Mouse (Mus musculus): ENCODE results near the gene Spata5. TPM values are rescaled to one million over a fixed set of nuclear protein-coding genes. Genes with fewer than 3 reads are reported as not detected.

Spata5 gene
- polyA plus RNA-seq, 1 experiment from 2014 or later, result 44.8 TPM

- H3K4me2 ChIP-seq, result no peak overlapping the region
- ATAC-seq (ENCODE audit: low FRiP score), result no peak
- H3K4me3 ChIP-seq (replicated peaks), result no peak overlapping the region
- no peaks in the 10 kb centered on the region for H3K9me3 ChIP-seq
- no peak overlapping the region for H3K9ac ChIP-seq
- WGBS, result 92% methylated on average over 2 of the region's 2 CpGs
- no peaks in the 10 kb centered on the region for H3K27me3 ChIP-seq
- H3K4me1 ChIP-seq, result no peaks in the 10 kb centered on the region
- no peak overlapping the region for H3K27ac ChIP-seq
- H3K36me3 ChIP-seq (replicated peaks), result no peaks in the 10 kb centered on the region
These were observed 67.9 kb downstream of the Spata5 start for GRCm38 (mm10) chr3:37487639-37488038.

- Histone ChIP-seq H3K4me2 (no peak overlapping the region), H3K27ac (no peak overlapping the region), H3K4me3 (replicated peaks) (no peak overlapping the region), H3K9ac (no peak overlapping the region), H3K4me1 (no peaks in the 10 kb centered on the region), H3K36me3 (replicated peaks) (no peaks in the 10 kb centered on the region), H3K9me3 (no peaks in the 10 kb centered on the region), H3K27me3 (no peaks in the 10 kb centered on the region)
- ATAC-seq (ENCODE audit: low FRiP score), result no peak
These were observed 68.5 kb downstream of the Spata5 start for GRCm38 (mm10) chr3:37488173-37488572.

- no peak overlapping the region for H3K9ac ChIP-seq
- 96% methylated on average over 3 of the region's 3 CpGs for WGBS
These were observed 70.3 kb downstream of the Spata5 start for GRCm38 (mm10) chr3:37490025-37490424.

GRCm38 (mm10) chr3:37500939-37501338, 81.2 kb downstream of the Spata5 start:
- no peak for ATAC-seq (ENCODE audit: low FRiP score)
- no peak overlapping the region for H3K27ac ChIP-seq
- WGBS, result 77% methylated on average over 1 of the region's 1 CpGs
- H3K9ac ChIP-seq, result no peak overlapping the region
- no peaks in the 10 kb centered on the region for H3K27me3 ChIP-seq
- H3K9me3 ChIP-seq, result no peaks in the 10 kb centered on the region
- H3K4me2 ChIP-seq, result no peak overlapping the region
- H3K4me1 ChIP-seq, result no peaks in the 10 kb centered on the region
- no peak overlapping the region for H3K4me3 ChIP-seq (replicated peaks)
- H3K36me3 ChIP-seq (replicated peaks), result no peaks in the 10 kb centered on the region

More at GRCm38 (mm10) chr3:37490025-37490424, 70.3 kb downstream of the Spata5 start:
- no peaks in the 10 kb centered on the region for H3K4me1 ChIP-seq
- H3K27ac ChIP-seq, result no peak overlapping the region
- H3K9me3 ChIP-seq, result no peaks in the 10 kb centered on the region
- no peak for ATAC-seq (ENCODE audit: low FRiP score)
- no peaks in the 10 kb centered on the region for H3K36me3 ChIP-seq (replicated peaks)
- H3K27me3 ChIP-seq, result no peaks in the 10 kb centered on the region
- no peak overlapping the region for H3K4me3 ChIP-seq (replicated peaks)
- no peak overlapping the region for H3K4me2 ChIP-seq

- Histone ChIP-seq H3K27me3 (no peaks in the 10 kb centered on the region), H3K9me3 (no peaks in the 10 kb centered on the region), H3K4me1 (no peaks in the 10 kb centered on the region), H3K4me2 (no peak overlapping the region), H3K36me3 (replicated peaks) (no peaks in the 10 kb centered on the region), H3K4me3 (replicated peaks) (no peak overlapping the region), H3K27ac (no peak overlapping the region), H3K9ac (no peak overlapping the region)
- WGBS, result 83% methylated on average over 2 of the region's 2 CpGs
- no peak for ATAC-seq (ENCODE audit: low FRiP score)
These were observed 82.9 kb downstream of the Spata5 start for GRCm38 (mm10) chr3:37502552-37502951.

- Histone ChIP-seq H3K36me3 (replicated peaks) (no peaks in the 10 kb centered on the region), H3K9me3 (no peaks in the 10 kb centered on the region), H3K27ac (no peak overlapping the region), H3K9ac (no peak overlapping the region), H3K4me3 (replicated peaks) (no peak overlapping the region), H3K27me3 (no peaks in the 10 kb centered on the region), H3K4me1 (no peaks in the 10 kb centered on the region), H3K4me2 (no peak overlapping the region)
- no peak for ATAC-seq (ENCODE audit: low FRiP score)
These were observed 84.2 kb downstream of the Spata5 start for GRCm38 (mm10) chr3:37503846-37504245.

- no peaks in the 10 kb centered on the region for H3K27me3 ChIP-seq
- WGBS, result 85% methylated on average over 7 of the region's 7 CpGs
- ATAC-seq (ENCODE audit: low FRiP score), result no peak
- H3K4me1 ChIP-seq, result no peaks in the 10 kb centered on the region
- H3K9me3 ChIP-seq, result no peaks in the 10 kb centered on the region
- no peak overlapping the region for H3K4me3 ChIP-seq (replicated peaks)
- H3K36me3 ChIP-seq (replicated peaks), result no peaks in the 10 kb centered on the region
- no peak overlapping the region for H3K27ac ChIP-seq
- H3K4me2 ChIP-seq, result no peak overlapping the region
- H3K9ac ChIP-seq, result no peak overlapping the region
These were observed 90.6 kb downstream of the Spata5 start for GRCm38 (mm10) chr3:37510055-37511032.

GRCm38 (mm10) chr3:37515485-37515884, 95.8 kb downstream of the Spata5 start:
- Histone ChIP-seq H3K9ac (no peak overlapping the region), H3K9me3 (no peaks in the 10 kb centered on the region), H3K4me2 (no peak overlapping the region), H3K4me3 (replicated peaks) (no peak overlapping the region), H3K4me1 (no peaks in the 10 kb centered on the region), H3K27me3 (no peaks in the 10 kb centered on the region), H3K36me3 (replicated peaks) (no peaks in the 10 kb centered on the region), H3K27ac (no peak overlapping the region)
- no peak for ATAC-seq (ENCODE audit: low FRiP score)
- WGBS, result 27% methylated on average over 2 of the region's 2 CpGs

GRCm38 (mm10) chr3:37516379-37516778, 96.7 kb downstream of the Spata5 start:
- ATAC-seq (ENCODE audit: low FRiP score), result no peak
- H3K9me3 ChIP-seq, result no peaks in the 10 kb centered on the region
- H3K4me2 ChIP-seq, result no peak overlapping the region
- 95% methylated on average over 2 of the region's 2 CpGs for WGBS
- no peak overlapping the region for H3K4me3 ChIP-seq (replicated peaks)
- no peak overlapping the region for H3K27ac ChIP-seq
- no peaks in the 10 kb centered on the region for H3K36me3 ChIP-seq (replicated peaks)
- no peak overlapping the region for H3K9ac ChIP-seq
- H3K4me1 ChIP-seq, result no peaks in the 10 kb centered on the region
- no peaks in the 10 kb centered on the region for H3K27me3 ChIP-seq

- H3K9me3 ChIP-seq, result no peaks in the 10 kb centered on the region
- no peaks in the 10 kb centered on the region for H3K27me3 ChIP-seq
- no peak overlapping the region for H3K9ac ChIP-seq
- no peak overlapping the region for H3K27ac ChIP-seq
- no peak overlapping the region for H3K4me2 ChIP-seq
- H3K36me3 ChIP-seq (replicated peaks), result no peaks in the 10 kb centered on the region
- ATAC-seq (ENCODE audit: low FRiP score), result no peak
- no peaks in the 10 kb centered on the region for H3K4me1 ChIP-seq
- H3K4me3 ChIP-seq (replicated peaks), result no peak overlapping the region
These were observed 98.9 kb downstream of the Spata5 start for GRCm38 (mm10) chr3:37518611-37519010.

GRCm38 (mm10) chr3:37520334-37521023, 100.8 kb downstream of the Spata5 start:
- no peak overlapping the region for H3K9ac ChIP-seq
- H3K27me3 ChIP-seq, result no peaks in the 10 kb centered on the region
- ATAC-seq (ENCODE audit: low FRiP score), result no peak
- WGBS, result 57% methylated on average over 3 of the region's 3 CpGs
- H3K4me2 ChIP-seq, result no peak overlapping the region
- no peak overlapping the region for H3K27ac ChIP-seq
- no peaks in the 10 kb centered on the region for H3K36me3 ChIP-seq (replicated peaks)
- no peaks in the 10 kb centered on the region for H3K4me1 ChIP-seq
- H3K9me3 ChIP-seq, result no peaks in the 10 kb centered on the region
- no peak overlapping the region for H3K4me3 ChIP-seq (replicated peaks)

- H3K9me3 ChIP-seq, result 0 out of 2 replicates have a peak, but pooled peaks cover 3% of the 10 kb centered on the region
- H3K27me3 ChIP-seq, result no peaks in the 10 kb centered on the region
- H3K9ac ChIP-seq, result no peak overlapping the region
- peaks cover 3% of the 10 kb centered on the region; the same call in 1 of the 2 replicates for H3K36me3 ChIP-seq (replicated peaks)
- H3K27ac ChIP-seq, result no peak overlapping the region
- H3K4me3 ChIP-seq (replicated peaks), result no peak overlapping the region
- H3K4me2 ChIP-seq, result no peak overlapping the region
- ATAC-seq (ENCODE audit: low FRiP score), result no peak
- no peaks in the 10 kb centered on the region for H3K4me1 ChIP-seq
These were observed 112.4 kb downstream of the Spata5 start for GRCm38 (mm10) chr3:37532079-37532478.

Measured in forebrain, embryonic 12.5 days (tissue).